18 mouse cellular contexts compared by ENCODE assay signal in the genomic region with DNA sequence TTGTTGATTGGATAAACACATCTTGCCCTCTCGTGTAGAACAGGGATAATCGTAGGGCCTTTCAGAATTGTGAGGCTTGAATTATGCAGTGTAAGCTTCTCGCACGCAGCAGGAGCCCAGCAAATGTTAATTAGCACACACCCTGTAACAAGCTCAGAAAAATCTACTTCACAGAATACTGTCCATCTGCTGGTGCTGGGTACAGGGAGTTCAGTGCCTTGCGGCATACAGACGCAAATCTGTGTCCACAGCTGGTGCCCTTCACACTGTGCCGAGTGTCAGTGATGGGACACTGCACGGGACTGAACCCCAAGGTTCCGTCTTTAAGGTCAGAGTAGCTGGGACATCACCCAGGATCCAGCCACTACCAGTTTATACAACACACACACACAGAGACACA. TPM values are rescaled to one million over a fixed set of nuclear protein-coding genes. Genes with fewer than 3 reads are reported as not detected.
DNase-seq lines count a peak whose midpoint lies in the region; ATAC-seq lines count a peak whose summit lies in the region.
"Had no signal": no experiment of that assay in that cellular context is flagged by ENCODE, and none has a peak within 500 bp of the region (broad histone marks: within the 10 kb centered on the region; RNA-seq: fewer than 3 reads in every experiment).

No protein-coding gene starts in this region.

- intact Hi-C loops in gastrocnemius, postnatal 36 days (cut with DNase I): no loop called here

- ATAC-seq in frontal cortex, adult (ENCODE audit: low TSS enrichment): peak; percentile 66
- ATAC-seq: liver, postnatal 0 days had no signal

- DNase-seq in frontal cortex, adult 2 months (ENCODE audit: extremely low spot score in 1 of 2, low spot score in 1 of 2): no peak
- peak; percentile 42 to 67 for DNase-seq in right cerebral cortex, postnatal 10 days (ENCODE audit: low spot score in 2 of 2)
- DNase-seq in right cerebral cortex, postnatal 36 days (ENCODE audit: low spot score in 2 of 2): no peak
- DNase-seq in layer of hippocampus, adult 9-11 months: peak; percentile 73
- no peak for DNase-seq in adrenal gland, postnatal 36 days
- no peak for DNase-seq in cerebellum, adult 9-10 months
- no peak for DNase-seq in gastrocnemius, postnatal 36 days
- DNase-seq: adrenal gland, adult 2 months; cerebellum, postnatal 36 days; gastrocnemius, postnatal 14 days; heart, postnatal 4 days; kidney, adult 2 months; kidney, postnatal 10 days; liver, postnatal 0 days; lung, postnatal 10 days; midbrain, embryonic 14.5 days; right cerebral cortex, postnatal 25 days had no signal

RNA-seq across cellular contexts. Expression of gene Eif1b, which starts 47.4 kb away (rescaled TPM):
- 150 and 166 TPM in 2 replicates for polyA plus RNA-seq in frontal cortex, adult 2 months (2012; rRNA removed)
- total RNA-seq in adrenal gland, postnatal 36 days (2021): 10 to 100 TPM; 64.2 to 67.7 TPM
- 10 to 100 TPM; 27.1 to 36.4 TPM for total RNA-seq in gastrocnemius, postnatal 36 days (2021)

Comparison
In these comparisons a context has a peak if more than half of its experiments do, and no peak if none do; other contexts are left out.
1. DNase-seq: peak in right cerebral cortex, postnatal 10 days (2 of 2) and layer of hippocampus, adult 9-11 months (single experiment); none in frontal cortex, adult 2 months (0 of 2), right cerebral cortex, postnatal 36 days (0 of 2), adrenal gland, postnatal 36 days (0 of 2), cerebellum, adult 9-10 months (single experiment) and gastrocnemius, postnatal 36 days (0 of 2).